Mouse (Mus musculus) erythroblast, adult 5-6 weeks (primary cell): ENCODE data around the gene Baz2b. TPM values are rescaled to one million over a fixed set of nuclear protein-coding genes. Genes with fewer than 3 reads are reported as not detected.

Source experiments
- ATAC-seq: replicated peaks from 2 replicates; pipeline ENCODE4 v1.8.0; 2016; ENCODE audit warnings: moderate number of reproducible peaks, mild to moderate bottlenecking, moderate TSS enrichment, inconsistent platforms; ENCODE audit not compliant: poor library complexity, low FRiP score, severe bottlenecking
- total RNA-seq, 2 experiments: library from RNA; stranded (forward) in 1 of 2; stranded (reverse) in 1 of 2; fragments of 150-400 nt in 1 of 2; fragments of 200-764, 138-1000 nt in 1 of 2; gene quantifications; 2 replicates each; pipeline versions ENCODE4 v1.2.3 to v1.2.4; 2015 to 2017; ENCODE audit warnings: low replicate concordance in 2 of 2

Baz2b gene
- total RNA-seq, 2 experiments from 2014 or later, result 59.8 to 116 TPM

DNA sequence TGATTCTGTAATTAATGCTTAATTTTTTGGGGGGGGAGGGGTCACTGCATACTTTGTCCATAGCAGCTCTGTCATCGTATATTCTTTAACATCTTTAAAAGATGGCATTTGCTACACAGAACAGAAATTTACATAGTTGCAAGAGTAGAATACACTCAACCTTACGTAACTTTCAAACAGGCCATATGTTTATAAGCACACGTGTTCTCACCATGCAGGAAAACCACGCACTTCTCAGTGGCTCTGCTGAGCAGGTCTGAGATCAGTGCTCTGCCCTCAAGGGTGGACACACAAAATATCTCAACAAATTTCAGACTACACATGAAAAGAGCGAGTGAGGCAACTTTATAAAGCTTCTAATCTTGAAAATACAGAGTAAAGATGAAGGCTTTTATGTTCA is 235.7 kb downstream of the Baz2b start:
- ATAC-seq, result no peak

GRCm38 (mm10) chr2:59973104-59973641 is 236.5 kb downstream of the Baz2b start:
- no peak for ATAC-seq

GRCm38 (mm10) chr2:59970511-59970910 is 239.1 kb downstream of the Baz2b start:
- ATAC-seq, result no peak

- ATAC-seq, result no peak
Measured at GRCm38 (mm10) chr2:59969099-59969498, 240.5 kb downstream of the Baz2b start.

DNA sequence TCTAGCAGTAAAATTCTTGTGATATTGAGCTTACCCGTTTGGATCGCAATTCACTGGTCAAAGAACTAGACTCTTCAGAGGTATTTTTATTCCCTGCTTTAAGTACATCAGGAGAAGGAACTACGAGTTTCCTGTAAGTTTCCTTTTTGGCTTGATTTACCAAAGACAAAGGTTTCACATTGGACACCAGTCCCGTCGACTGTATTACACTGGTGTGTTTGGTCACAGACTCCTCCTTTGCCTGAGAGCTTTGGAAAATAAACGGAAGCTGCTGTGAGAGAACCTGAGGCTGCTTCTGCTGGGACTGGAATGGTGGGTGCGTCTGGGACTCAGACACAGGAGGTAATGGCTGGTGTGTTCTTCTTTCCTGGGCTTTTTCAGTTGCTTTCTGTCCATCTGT is 241.0 kb downstream of the Baz2b start:
- ATAC-seq, result no peak

GRCm38 (mm10) chr2:59966454-59966853 is 243.2 kb downstream of the Baz2b start:
- ATAC-seq, result no peak

DNA sequence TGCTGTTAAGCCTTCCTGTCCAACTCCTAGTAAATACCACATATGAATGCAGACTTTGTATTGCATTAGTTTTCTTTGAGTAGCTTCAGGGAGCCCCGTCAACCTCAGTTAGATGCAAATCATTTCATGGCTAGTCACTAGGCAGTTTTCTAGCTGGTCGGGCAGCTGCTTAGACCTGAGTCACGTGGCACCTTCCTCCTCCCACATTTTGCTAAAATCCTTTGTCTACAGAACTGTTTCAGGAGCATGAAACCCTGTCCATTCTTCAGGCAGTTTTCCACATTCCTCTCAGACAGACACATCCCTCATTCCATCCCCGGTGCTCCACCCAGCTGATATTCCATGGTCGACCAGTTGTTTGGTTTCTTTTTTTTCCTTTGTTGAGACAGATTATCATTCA is 246.6 kb downstream of the Baz2b start:
- no peak for ATAC-seq

DNA sequence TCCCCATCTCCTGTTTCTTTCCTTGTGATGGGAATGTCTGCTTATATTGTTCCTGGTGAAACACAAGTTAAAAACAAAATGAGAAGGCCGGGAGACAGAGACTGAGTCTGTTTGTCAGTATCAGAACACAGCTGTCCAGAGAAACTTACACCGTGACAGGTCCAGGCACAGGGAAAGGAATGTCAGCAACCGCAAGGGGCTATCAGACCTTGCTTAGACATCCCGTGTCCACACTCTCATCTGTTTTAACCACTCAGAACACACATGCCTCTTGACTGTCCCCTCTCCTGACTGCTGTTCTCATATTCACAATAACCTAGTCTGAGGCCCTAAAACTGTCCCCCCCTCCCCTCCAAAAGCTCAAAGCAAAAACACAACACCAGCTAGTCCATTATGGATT is 247.1 kb downstream of the Baz2b start:
- no peak for ATAC-seq

- no peak for ATAC-seq
Measured at GRCm38 (mm10) chr2:59960495-59960772, 249.2 kb downstream of the Baz2b start.

DNA sequence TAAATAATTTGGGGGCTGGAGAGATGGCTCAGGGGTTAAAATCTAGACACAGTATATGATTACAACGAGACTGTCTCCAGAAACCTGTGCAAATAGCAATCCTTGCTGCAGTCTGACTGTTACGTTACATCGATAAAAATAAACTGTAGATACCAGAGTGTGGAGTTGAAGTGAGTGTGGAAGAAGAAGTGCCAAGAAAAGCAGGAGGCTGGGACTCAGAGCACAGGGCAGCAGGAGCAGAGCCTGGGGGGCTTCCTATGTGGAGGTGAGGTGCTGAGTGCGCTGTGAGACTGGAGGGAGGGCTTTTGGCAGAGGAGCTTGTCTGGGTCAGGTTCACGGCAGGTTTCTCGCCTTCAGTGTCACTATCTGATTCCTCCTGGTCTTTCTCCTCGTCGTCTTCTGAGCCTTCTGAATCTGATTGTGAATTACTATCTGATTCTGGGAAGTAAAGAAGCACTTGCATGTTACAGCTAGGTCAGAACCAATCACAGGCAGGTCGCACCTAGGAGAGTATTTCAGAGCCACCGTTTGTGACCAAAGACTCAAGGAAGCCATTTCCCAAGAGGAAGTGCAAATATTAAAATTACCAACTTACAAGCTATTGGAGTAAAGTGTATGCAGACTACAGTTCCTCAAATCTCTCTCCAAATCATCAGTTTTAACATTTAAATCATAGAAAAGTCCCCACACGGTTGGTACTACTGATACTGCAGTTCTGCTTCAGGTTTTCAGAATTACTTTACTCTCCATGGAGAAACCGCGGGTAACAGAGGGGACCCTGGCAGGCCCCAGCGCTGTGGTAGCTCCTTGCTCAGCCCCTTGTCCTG is 249.8 kb downstream of the Baz2b start:
- ATAC-seq, result no peak

GRCm38 (mm10) chr2:59958543-59958942 is 251.1 kb downstream of the Baz2b start:
- no peak for ATAC-seq

GRCm38 (mm10) chr2:59955916-59956315 is 253.7 kb downstream of the Baz2b start:
- no peak for ATAC-seq

GRCm38 (mm10) chr2:59954791-59955190 is 254.8 kb downstream of the Baz2b start:
- ATAC-seq, result no peak

GRCm38 (mm10) chr2:59952286-59953014 is 257.2 kb downstream of the Baz2b start:
- ATAC-seq, result no peak

GRCm38 (mm10) chr2:59951706-59952105 is 257.9 kb downstream of the Baz2b start:
- ATAC-seq, result no peak

GRCm38 (mm10) chr2:59951127-59951526 is 258.5 kb downstream of the Baz2b start:
- ATAC-seq, result no peak

- no peak for ATAC-seq
Measured at GRCm38 (mm10) chr2:59936296-59936695, 273.3 kb downstream of the Baz2b start.

DNA sequence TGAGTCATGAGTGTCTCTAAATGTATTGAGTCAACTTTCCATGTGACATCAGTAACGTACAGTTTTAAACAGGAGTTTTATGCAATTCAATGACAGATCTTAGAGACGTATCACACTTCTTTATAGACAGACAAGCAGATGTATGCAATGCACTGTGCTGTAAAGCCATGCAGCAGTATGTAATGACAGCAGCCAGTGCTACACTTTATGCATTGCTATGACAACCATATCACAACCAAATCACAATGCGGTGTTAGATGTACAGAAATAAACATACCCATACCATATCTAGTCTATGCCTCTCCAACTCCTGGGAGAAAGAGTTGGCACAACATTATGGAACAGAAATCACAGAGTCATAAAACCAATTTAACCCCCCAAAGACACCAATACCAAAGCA is 276.5 kb downstream of the Baz2b start:
- no peak for ATAC-seq

- no peak for ATAC-seq
Measured at GRCm38 (mm10) chr2:59932244-59932643, 277.4 kb downstream of the Baz2b start.

DNA sequence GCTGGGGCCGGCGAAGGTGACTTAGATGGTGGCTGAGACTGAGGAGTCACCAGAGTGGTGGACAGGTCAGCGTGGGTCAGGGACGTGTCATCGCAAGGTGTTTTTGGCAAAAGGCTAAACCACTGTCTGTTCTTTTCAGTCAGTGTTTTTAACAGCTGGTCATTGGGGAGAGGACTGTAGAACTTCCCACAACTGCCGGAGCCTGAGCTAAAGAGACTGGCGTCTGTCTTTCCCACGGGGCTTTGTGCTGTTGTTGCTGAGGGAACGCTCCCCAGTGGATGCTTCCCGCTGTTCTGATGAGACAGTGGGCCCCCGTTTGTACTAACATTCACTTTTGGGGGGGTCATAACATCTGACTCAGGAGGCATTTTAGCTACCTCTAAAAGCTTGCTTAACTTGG is 296.0 kb downstream of the Baz2b start:
- no peak for ATAC-seq

GRCm38 (mm10) chr2:59908048-59908447 is 301.6 kb downstream of the Baz2b start:
- no peak for ATAC-seq
